Mouse (Mus musculus) midbrain, embryonic 13.5 days (tissue): Measurements from ENCODE around the gene Ikzf3. TPM values are rescaled to one million over a fixed set of nuclear protein-coding genes. Genes with fewer than 3 reads are reported as not detected.

Source experiments
- ATAC-seq: fragments of 200-750 bp; cut with Nextera tagmentation; 2 replicates; pipeline ENCODE4 v1.8.0; 2017; ENCODE audit warnings: mild to moderate bottlenecking, moderate TSS enrichment, moderate library complexity
- H3K27ac ChIP-seq: fragments of 300-500 bp; sonication (generic); 2 replicates; pipeline ENCODE4 v1.5.1; 2015; ENCODE audit warnings: inconsistent platforms, mild to moderate bottlenecking, moderate library complexity
- H3K27me3 ChIP-seq: fragments of 300-500 bp; sonication (generic); 2 replicates; pipeline ENCODE4 v1.6.1; 2015; ENCODE audit warnings: mild to moderate bottlenecking, inconsistent platforms
- H3K36me3 ChIP-seq: fragments of 300-500 bp; sonication (generic); 2 replicates; pipeline ENCODE4 v1.6.1; 2015; ENCODE audit warnings: mild to moderate bottlenecking, inconsistent platforms
- H3K4me1 ChIP-seq: fragments of 300-500 bp; sonication (generic); replicated peaks from 2 replicates; pipeline ENCODE4 v1.6.1; 2015; ENCODE audit warnings: inconsistent platforms
- H3K4me2 ChIP-seq: fragments of 300-500 bp; sonication (generic); replicated peaks from 2 replicates; pipeline ENCODE4 v1.6.1; 2015; ENCODE audit warnings: moderate library complexity, mild to moderate bottlenecking, inconsistent platforms
- H3K4me3 ChIP-seq: fragments of 300-500 bp; sonication (generic); replicated peaks from 2 replicates; pipeline ENCODE4 v1.5.1; 2015; ENCODE audit warnings: mild to moderate bottlenecking, inconsistent platforms
- H3K9ac ChIP-seq: fragments of 300-500 bp; sonication (generic); replicated peaks from 2 replicates; pipeline ENCODE4 v1.6.1; 2015; ENCODE audit warnings: mild to moderate bottlenecking, inconsistent platforms
- H3K9me3 ChIP-seq: fragments of 300-500 bp; sonication (generic); 2 replicates; pipeline ENCODE4 v1.6.1; 2016; ENCODE audit warnings: mild to moderate bottlenecking, inconsistent platforms
- WGBS: fragments of 180-500 bp; shearing (Covaris S2); methylation state at CpG from one replicate; pipeline ENCODE4 v1.1.7; 2015; 5-methylcytosine and 5-hydroxymethylcytosine counted together
- polyA plus RNA-seq: library from polyadenylated mRNA; unstranded; fragments of >200 nt; fragmentation: Nextera tagmentation; extraction: Ambion mirVana; gene quantifications from 2 replicates; pipeline ENCODE4 v1.2.1, GENCODE M21; 2015

The Ikzf3 gene
- polyA plus RNA-seq, 1 experiment from 2014 or later: 0.36 TPM

- Histone ChIP-seq H3K36me3 (no peaks in the 10 kb centered on the region), H3K4me1 (peaks cover 2% of the 10 kb centered on the region; the same call in 1 of the 2 replicates), H3K27me3 (peaks cover 40% of the 10 kb centered on the region), H3K4me3 (no peak overlapping the region), H3K9ac (no peak overlapping the region), H3K27ac (no peak overlapping the region), H3K9me3 (no peaks in the 10 kb centered on the region), H3K4me2 (no peak overlapping the region)
- WGBS: 79% methylated on average over 5 of the region's 5 CpGs
- no peak for ATAC-seq
These were observed 5.5 kb downstream of the Ikzf3 start for GRCm38 (mm10) chr11:98540319-98540718.

- H3K36me3 ChIP-seq: no peaks in the 10 kb centered on the region
- H3K27me3 ChIP-seq: peaks cover 20% of the 10 kb centered on the region
- no peak overlapping the region for H3K27ac ChIP-seq
- no peak for ATAC-seq
- H3K9me3 ChIP-seq: no peaks in the 10 kb centered on the region
- no peak overlapping the region for H3K4me3 ChIP-seq
- no peaks in the 10 kb centered on the region for H3K4me1 ChIP-seq
- H3K9ac ChIP-seq: no peak overlapping the region
- no peak overlapping the region for H3K4me2 ChIP-seq
These were observed 8.3 kb downstream of the Ikzf3 start for GRCm38 (mm10) chr11:98537480-98538034.

GRCm38 (mm10) chr11:98526824-98527461 is 18.9 kb downstream of the Ikzf3 start:
- Histone ChIP-seq H3K9ac (no peak overlapping the region), H3K27me3 (no peaks in the 10 kb centered on the region), H3K9me3 (no peaks in the 10 kb centered on the region), H3K4me1 (no peaks in the 10 kb centered on the region), H3K4me3 (no peak overlapping the region), H3K27ac (no peak overlapping the region), H3K36me3 (no peaks in the 10 kb centered on the region), H3K4me2 (no peak overlapping the region)
- WGBS: 72% methylated on average over 10 of the region's 10 CpGs
- ATAC-seq: no peak

GRCm38 (mm10) chr11:98525140-98525539 is 20.7 kb downstream of the Ikzf3 start:
- Histone ChIP-seq H3K9ac (no peak overlapping the region), H3K4me1 (no peaks in the 10 kb centered on the region), H3K27me3 (no peaks in the 10 kb centered on the region), H3K4me3 (no peak overlapping the region), H3K4me2 (no peak overlapping the region), H3K27ac (no peak overlapping the region), H3K9me3 (no peaks in the 10 kb centered on the region), H3K36me3 (no peaks in the 10 kb centered on the region)
- WGBS: 52% methylated on average over 4 of the region's 4 CpGs
- ATAC-seq: no peak

GRCm38 (mm10) chr11:98520468-98520867 is 25.4 kb downstream of the Ikzf3 start:
- H3K4me2 ChIP-seq: no peak overlapping the region
- no peak overlapping the region for H3K27ac ChIP-seq
- no peaks in the 10 kb centered on the region for H3K36me3 ChIP-seq
- H3K27me3 ChIP-seq: 0 out of 2 replicates have a peak, but pooled peaks cover 2% of the 10 kb centered on the region
- H3K4me1 ChIP-seq: no peaks in the 10 kb centered on the region
- no peak overlapping the region for H3K4me3 ChIP-seq
- no peaks in the 10 kb centered on the region for H3K9me3 ChIP-seq
- WGBS: 64% methylated on average over 10 of the region's 10 CpGs
- ATAC-seq: no peak
- H3K9ac ChIP-seq: no peak overlapping the region

GRCm38 (mm10) chr11:98513356-98513936 is 32.4 kb downstream of the Ikzf3 start:
- Histone ChIP-seq H3K9ac (no peak overlapping the region), H3K36me3 (no peaks in the 10 kb centered on the region), H3K4me1 (no peaks in the 10 kb centered on the region), H3K9me3 (no peaks in the 10 kb centered on the region; the same call in 1 of the 2 replicates), H3K4me3 (no peak overlapping the region), H3K4me2 (no peak overlapping the region), H3K27ac (no peak overlapping the region), H3K27me3 (0 out of 2 replicates have a peak, but pooled peaks cover 2% of the 10 kb centered on the region)
- ATAC-seq: no peak
- 51% methylated on average over 6 of the region's 6 CpGs for WGBS

- no peak overlapping the region for H3K27ac ChIP-seq
- no peak overlapping the region for H3K4me2 ChIP-seq
- H3K36me3 ChIP-seq: no peaks in the 10 kb centered on the region
- no peak overlapping the region for H3K4me3 ChIP-seq
- no peak overlapping the region for H3K9ac ChIP-seq
- ATAC-seq: no peak
- H3K9me3 ChIP-seq: no peaks in the 10 kb centered on the region; the same call in 1 of the 2 replicates
- no peaks in the 10 kb centered on the region for H3K4me1 ChIP-seq
- H3K27me3 ChIP-seq: 0 out of 2 replicates have a peak, but pooled peaks cover 2% of the 10 kb centered on the region
- WGBS: 95% methylated on average over 13 of the region's 13 CpGs
These were observed 33.0 kb downstream of the Ikzf3 start for GRCm38 (mm10) chr11:98512881-98513280.

GRCm38 (mm10) chr11:98510125-98510524 is 35.7 kb downstream of the Ikzf3 start:
- ATAC-seq: no peak
- H3K4me1 ChIP-seq: no peaks in the 10 kb centered on the region
- no peak overlapping the region for H3K4me3 ChIP-seq
- WGBS: 89% methylated on average over 8 of the region's 8 CpGs
- H3K27me3 ChIP-seq: no peaks in the 10 kb centered on the region
- no peaks in the 10 kb centered on the region; the same call in 1 of the 2 replicates for H3K9me3 ChIP-seq
- H3K27ac ChIP-seq: no peak overlapping the region
- H3K4me2 ChIP-seq: no peak overlapping the region
- H3K9ac ChIP-seq: no peak overlapping the region
- no peaks in the 10 kb centered on the region for H3K36me3 ChIP-seq

- Histone ChIP-seq H3K36me3 (no peaks in the 10 kb centered on the region), H3K9ac (no peak overlapping the region), H3K4me2 (no peak overlapping the region), H3K27me3 (no peaks in the 10 kb centered on the region), H3K9me3 (no peaks in the 10 kb centered on the region; the same call in 1 of the 2 replicates), H3K4me3 (no peak overlapping the region), H3K27ac (no peak overlapping the region), H3K4me1 (no peaks in the 10 kb centered on the region)
- no peak for ATAC-seq
- WGBS: 79% methylated on average over 7 of the region's 7 CpGs
These were observed 36.4 kb downstream of the Ikzf3 start for GRCm38 (mm10) chr11:98509434-98509833.

GRCm38 (mm10) chr11:98504926-98505325 is 40.9 kb downstream of the Ikzf3 start:
- Histone ChIP-seq H3K27me3 (no peaks in the 10 kb centered on the region), H3K27ac (no peak overlapping the region), H3K36me3 (no peaks in the 10 kb centered on the region), H3K4me1 (no peaks in the 10 kb centered on the region), H3K9ac (no peak overlapping the region), H3K4me2 (no peak overlapping the region), H3K9me3 (no peaks in the 10 kb centered on the region), H3K4me3 (no peak overlapping the region)
- no peak for ATAC-seq
- 65% methylated on average over 3 of the region's 3 CpGs for WGBS

GRCm38 (mm10) chr11:98497388-98498288 is 48.2 kb downstream of the Ikzf3 start:
- Histone ChIP-seq H3K27me3 (peaks cover 10% of the 10 kb centered on the region; the same call in 1 of the 2 replicates), H3K4me3 (no peak overlapping the region), H3K9ac (no peak overlapping the region), H3K36me3 (no peaks in the 10 kb centered on the region), H3K27ac (0 out of 2 replicates have a peak overlapping the region, but pooled peaks have one; percentile 15), H3K4me2 (no peak overlapping the region), H3K9me3 (no peaks in the 10 kb centered on the region), H3K4me1 (peaks cover 6% of the 10 kb centered on the region; the same call in 1 of the 2 replicates)
- WGBS: 45% methylated on average over 22 of the region's 22 CpGs
- ATAC-seq: no peak
